Mouse (Mus musculus): Measurements from ENCODE around the gene Psd. TPM values are rescaled to one million over a fixed set of nuclear protein-coding genes. Genes with fewer than 3 reads are reported as not detected.

The Psd gene
- polyA plus RNA-seq, 1 experiment: 1.6 TPM

DNA sequence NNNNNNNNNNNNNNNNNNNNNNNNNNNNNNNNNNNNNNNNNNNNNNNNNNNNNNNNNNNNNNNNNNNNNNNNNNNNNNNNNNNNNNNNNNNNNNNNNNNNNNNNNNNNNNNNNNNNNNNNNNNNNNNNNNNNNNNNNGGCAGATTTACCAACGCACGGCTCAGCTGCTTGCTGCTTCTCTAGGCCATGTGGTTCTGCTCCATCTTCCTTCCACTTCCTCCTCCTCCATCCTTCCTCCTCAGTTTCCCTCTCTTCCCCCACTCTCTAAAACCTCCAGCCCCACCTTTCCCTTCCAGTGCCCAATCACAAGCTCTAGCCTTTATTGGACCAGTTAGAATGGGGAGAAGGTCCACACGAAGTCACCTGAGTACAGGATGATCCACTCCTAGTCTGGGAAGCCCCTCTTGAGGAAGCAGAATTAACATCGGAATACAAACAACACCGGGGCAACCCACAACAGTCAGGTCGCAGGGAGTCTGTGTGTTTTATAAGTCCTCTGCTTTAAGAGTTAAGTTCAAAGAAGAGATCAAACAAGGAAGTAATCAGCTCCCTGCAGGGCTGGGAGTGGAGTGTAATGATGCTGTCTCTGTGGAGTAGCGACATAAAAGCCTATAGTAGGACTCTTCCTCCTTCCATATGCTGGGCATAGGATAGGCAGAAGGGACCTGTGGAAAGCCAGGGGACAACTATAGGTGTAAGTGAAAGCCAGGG, 17.9 kb upstream of the Psd start:
- Histone ChIP-seq H3K27me3 (ENCODE audit: control insufficient read depth, insufficient read depth, low read length) (peaks cover 2% of the 10 kb centered on the region; the same call in 1 of the 2 replicates), H3K36me3 (ENCODE audit: control insufficient read depth, insufficient read depth, low read length) (no peaks in the 10 kb centered on the region)

DNA sequence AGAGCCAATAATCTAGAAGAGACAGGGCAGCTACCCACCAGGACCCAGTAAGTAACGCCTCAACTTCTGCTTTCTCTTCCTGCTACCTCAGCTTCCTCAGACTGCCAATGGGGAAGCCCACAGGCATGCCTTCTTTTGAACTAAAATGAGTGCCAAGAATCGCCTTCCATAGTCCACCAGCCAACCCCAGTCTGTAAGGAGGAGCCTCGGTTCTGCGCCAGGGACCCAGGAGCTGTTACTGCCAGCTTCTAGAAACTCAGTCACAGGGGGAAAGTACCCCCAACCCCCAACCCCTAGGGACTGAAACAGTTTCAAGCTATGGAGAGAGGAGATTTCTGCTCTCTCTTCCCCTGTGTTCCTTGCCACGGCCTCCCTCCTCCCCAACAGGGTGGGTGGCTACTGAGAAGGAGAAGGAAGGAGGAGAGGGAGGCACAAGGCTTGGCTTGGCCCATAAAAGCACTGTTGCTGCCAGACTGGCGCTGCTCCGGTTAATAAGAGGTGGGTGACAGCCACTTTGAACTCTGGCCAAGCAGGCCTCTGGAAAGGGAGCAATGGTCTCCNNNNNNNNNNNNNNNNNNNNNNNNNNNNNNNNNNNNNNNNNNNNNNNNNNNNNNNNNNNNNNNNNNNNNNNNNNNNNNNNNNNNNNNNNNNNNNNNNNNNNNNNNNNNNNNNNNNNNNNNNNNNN, 12.5 kb upstream of the Psd start:
- DNase-seq: no peak
- no peaks in the 10 kb centered on the region for H3K27me3 ChIP-seq (ENCODE audit: control insufficient read depth, insufficient read depth, low read length)
- peak overlapping the region; percentile 13; the same call in 1 of the 2 replicates for H3K27ac ChIP-seq (ENCODE audit: control insufficient read depth, insufficient read depth, low read length)
- no peak overlapping the region for H3K4me3 ChIP-seq (ENCODE audit: control insufficient read depth, insufficient read depth, low read length)
- peaks cover 15% of the 10 kb centered on the region for H3K4me1 ChIP-seq (replicated peaks; ENCODE audit: control insufficient read depth, insufficient read depth, low read length)
- no peak for TF ChIP-seq CTCF (IDR thresholded peaks at IDR 0.05; ENCODE audit: borderline replicate concordance, control insufficient read depth, extremely low read depth, insufficient read depth, low read length, poor library complexity)
- TF ChIP-seq POLR2A (IDR thresholded peaks at IDR 0.05; ENCODE audit: control insufficient read depth, extremely low read depth, insufficient read depth, low read length, poor library complexity): no peak
- 26% methylated on average over 7 of the region's 7 CpGs for WGBS
- no peaks in the 10 kb centered on the region for H3K36me3 ChIP-seq (ENCODE audit: control insufficient read depth, insufficient read depth, low read length)

More for the DNA sequence above, 17.9 kb upstream of the Psd start:
- WGBS: 59% methylated on average over 7 of the region's 7 CpGs
- no peak overlapping the region for H3K4me3 ChIP-seq (ENCODE audit: control insufficient read depth, insufficient read depth, low read length)
- no peak overlapping the region for H3K27ac ChIP-seq (ENCODE audit: control insufficient read depth, insufficient read depth, low read length)
- no peak for DNase-seq
- TF ChIP-seq POLR2A (IDR thresholded peaks at IDR 0.05; ENCODE audit: control insufficient read depth, extremely low read depth, insufficient read depth, low read length, poor library complexity): no peak
- H3K4me1 ChIP-seq (replicated peaks; ENCODE audit: control insufficient read depth, insufficient read depth, low read length): peaks cover 9% of the 10 kb centered on the region

DNA sequence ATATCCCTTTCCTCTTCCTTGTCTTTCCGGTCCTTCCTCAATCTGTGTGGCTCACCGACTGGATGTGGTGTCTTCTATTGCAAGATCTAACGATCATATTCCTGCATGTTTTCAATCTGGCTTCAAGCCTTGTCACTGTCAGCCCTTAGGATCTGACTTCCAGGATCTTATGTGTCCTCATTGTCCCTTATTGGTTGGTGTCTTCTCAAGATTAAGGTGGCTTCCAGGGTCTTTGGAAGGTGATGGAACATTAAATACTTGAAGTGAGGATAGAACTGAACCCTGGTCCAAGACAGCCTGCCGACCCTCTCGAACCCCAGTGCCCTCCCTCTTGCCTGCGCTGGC, 12.0 kb upstream of the Psd start:
- H3K4me3 ChIP-seq (ENCODE audit: control insufficient read depth, insufficient read depth, low read length): no peak overlapping the region
- 4% methylated on average over 6 of the region's 6 CpGs for WGBS
- no peak for DNase-seq
- no peaks in the 10 kb centered on the region for H3K36me3 ChIP-seq (ENCODE audit: control insufficient read depth, insufficient read depth, low read length)
- H3K4me1 ChIP-seq (replicated peaks; ENCODE audit: control insufficient read depth, insufficient read depth, low read length): peaks cover 15% of the 10 kb centered on the region
- H3K27me3 ChIP-seq (ENCODE audit: control insufficient read depth, insufficient read depth, low read length): no peaks in the 10 kb centered on the region
- H3K27ac ChIP-seq (ENCODE audit: control insufficient read depth, insufficient read depth, low read length): no peak overlapping the region
- TF ChIP-seq POLR2A (IDR thresholded peaks at IDR 0.05; ENCODE audit: control insufficient read depth, extremely low read depth, insufficient read depth, low read length, poor library complexity): no peak
- no peak for TF ChIP-seq CTCF (IDR thresholded peaks at IDR 0.05; ENCODE audit: borderline replicate concordance, control insufficient read depth, extremely low read depth, insufficient read depth, low read length, poor library complexity)

DNA sequence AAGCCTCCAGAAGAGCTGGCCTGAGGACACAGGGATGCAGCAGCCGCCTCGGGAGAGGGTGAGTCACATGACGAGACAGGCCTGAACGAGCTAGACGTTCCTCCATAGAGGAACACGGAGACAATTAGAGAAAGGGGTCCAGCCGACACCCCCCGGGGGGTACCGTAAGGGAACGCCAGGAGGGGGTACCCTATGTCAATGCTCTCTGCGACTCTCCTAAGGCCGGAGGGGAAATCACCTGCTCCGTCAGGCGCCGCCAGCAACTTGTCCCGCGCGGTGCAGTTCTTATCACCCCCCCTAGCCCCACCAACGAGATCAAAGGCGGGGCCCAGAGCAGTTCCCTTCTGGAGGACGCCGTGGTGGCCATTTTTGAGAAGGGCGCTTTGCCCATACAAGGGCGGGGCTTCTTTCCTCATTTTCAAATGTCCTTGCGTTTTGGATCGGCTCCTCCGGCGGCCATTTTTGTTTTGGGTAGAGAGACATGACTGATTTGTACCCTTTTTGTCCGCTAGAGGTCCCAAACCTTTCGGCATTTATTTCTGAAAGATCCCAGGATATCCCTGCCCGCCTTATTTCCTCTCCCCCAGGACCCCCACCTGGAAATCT, 11.5 kb upstream of the Psd start, which contains the start of gene Cuedc2:
Gene Cuedc2, minus strand, starts transcription at position 372 of the 606 bp plus-strand sequence.
- H3K27me3 ChIP-seq (ENCODE audit: control insufficient read depth, insufficient read depth, low read length): no peaks in the 10 kb centered on the region
- 0 out of 2 replicates have a peak, but pooled peaks have one; percentile 11 for TF ChIP-seq CTCF (IDR thresholded peaks at IDR 0.05; ENCODE audit: borderline replicate concordance, control insufficient read depth, extremely low read depth, insufficient read depth, low read length, poor library complexity)
- 0 out of 2 replicates have a peak, but pooled peaks have one; percentile 9 for TF ChIP-seq POLR2A (IDR thresholded peaks at IDR 0.05; ENCODE audit: control insufficient read depth, extremely low read depth, insufficient read depth, low read length, poor library complexity)
- no peaks in the 10 kb centered on the region for H3K36me3 ChIP-seq (ENCODE audit: control insufficient read depth, insufficient read depth, low read length)
- WGBS: under 1% methylated on average over 31 of the region's 31 CpGs
- peak within 1 kb of the TSS; percentile 13; the same call in 1 of the 2 replicates for H3K27ac ChIP-seq (ENCODE audit: control insufficient read depth, insufficient read depth, low read length)
- DNase-seq: peak; percentile 96
- peak within 1 kb of the TSS; percentile 72 for H3K4me3 ChIP-seq (ENCODE audit: control insufficient read depth, insufficient read depth, low read length)
- H3K4me1 ChIP-seq (replicated peaks; ENCODE audit: control insufficient read depth, insufficient read depth, low read length): peaks cover 15% of the 10 kb centered on the region

DNA sequence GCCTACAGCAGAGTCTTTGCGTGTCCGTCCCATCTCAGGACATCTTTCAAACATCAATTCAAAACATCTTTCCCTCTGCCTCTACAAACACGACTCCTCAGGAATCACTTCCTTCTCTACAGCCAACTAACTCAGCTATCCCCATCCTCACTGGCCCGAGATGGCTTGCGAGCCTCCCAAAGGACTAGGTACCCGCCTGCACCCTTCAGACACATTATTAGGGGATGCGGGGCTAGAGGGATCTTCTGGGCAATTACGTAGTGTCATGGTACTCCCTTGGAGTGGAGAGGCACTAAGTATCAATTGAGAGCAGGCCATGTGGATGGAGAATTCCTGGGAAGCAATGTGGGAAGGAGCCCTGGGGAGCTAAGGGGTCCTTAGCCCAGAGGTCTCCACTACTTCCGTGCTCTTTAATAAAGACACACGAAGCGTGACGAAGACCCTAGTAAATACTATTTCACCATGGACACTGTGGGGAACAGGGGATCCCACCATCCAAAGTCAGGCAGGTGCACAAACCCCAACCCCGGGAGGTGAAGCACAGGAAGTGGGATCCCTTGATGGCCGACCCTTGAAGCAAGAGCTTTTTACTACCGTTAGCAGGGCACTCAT, 10.9 kb upstream of the Psd start:
- Histone ChIP-seq H3K36me3 (ENCODE audit: control insufficient read depth, insufficient read depth, low read length) (no peaks in the 10 kb centered on the region), H3K4me1 (replicated peaks; ENCODE audit: control insufficient read depth, insufficient read depth, low read length) (peaks cover 15% of the 10 kb centered on the region), H3K4me3 (ENCODE audit: control insufficient read depth, insufficient read depth, low read length) (peak overlapping the region; percentile 72), H3K27ac (ENCODE audit: control insufficient read depth, insufficient read depth, low read length) (no peak overlapping the region), H3K27me3 (ENCODE audit: control insufficient read depth, insufficient read depth, low read length) (no peaks in the 10 kb centered on the region)
- WGBS: 45% methylated on average over 15 of the region's 15 CpGs
- DNase-seq: no peak
- TF ChIP-seq CTCF (IDR thresholded peaks at IDR 0.05; ENCODE audit: borderline replicate concordance, control insufficient read depth, extremely low read depth, insufficient read depth, low read length, poor library complexity) (no peak), POLR2A (IDR thresholded peaks at IDR 0.05; ENCODE audit: control insufficient read depth, extremely low read depth, insufficient read depth, low read length, poor library complexity) (0 out of 2 replicates have a peak, but pooled peaks have one; percentile 8)

DNA sequence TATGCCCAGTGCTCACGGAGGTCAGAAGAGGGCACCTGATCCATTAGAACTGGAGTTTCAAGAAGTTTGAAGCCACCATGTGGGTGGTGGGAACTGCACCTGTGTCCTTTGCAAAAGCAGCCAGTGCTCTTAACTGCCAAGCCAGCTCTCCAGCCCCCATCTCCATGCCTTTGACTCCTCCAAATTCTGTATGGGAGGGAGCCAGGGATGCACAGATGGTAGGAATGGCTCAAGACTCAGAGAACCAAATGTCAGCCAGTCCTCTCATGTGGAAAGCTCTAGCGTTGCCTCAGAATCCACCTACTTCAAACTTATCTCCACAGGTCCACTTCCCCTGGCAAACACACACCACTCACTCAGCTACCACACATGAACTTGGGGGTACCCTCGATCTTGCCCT, 7.0 kb upstream of the Psd start:
- Histone ChIP-seq H3K4me1 (replicated peaks; ENCODE audit: control insufficient read depth, insufficient read depth, low read length) (peaks cover 15% of the 10 kb centered on the region), H3K36me3 (ENCODE audit: control insufficient read depth, insufficient read depth, low read length) (no peaks in the 10 kb centered on the region), H3K4me3 (ENCODE audit: control insufficient read depth, insufficient read depth, low read length) (no peak overlapping the region), H3K27me3 (ENCODE audit: control insufficient read depth, insufficient read depth, low read length) (no peaks in the 10 kb centered on the region; the same call in 1 of the 2 replicates), H3K27ac (ENCODE audit: control insufficient read depth, insufficient read depth, low read length) (no peak overlapping the region)
- no peak for DNase-seq
- 90% methylated on average over 3 of the region's 3 CpGs for WGBS
- TF ChIP-seq POLR2A (IDR thresholded peaks at IDR 0.05; ENCODE audit: control insufficient read depth, extremely low read depth, insufficient read depth, low read length, poor library complexity): no peak
- TF ChIP-seq CTCF (IDR thresholded peaks at IDR 0.05; ENCODE audit: borderline replicate concordance, control insufficient read depth, extremely low read depth, insufficient read depth, low read length, poor library complexity): no peak
